Mouse (Mus musculus) kidney, embryonic 16.5 days (tissue): ENCODE measurements at regions not wholly inside any gene's neighbourhood (a gene's known extent, or its start where the extent isn't known, plus 50 kb on each side); places are given as distances from the start of the nearest gene placed in this dataset.
A peak's percentile ranks its signal among the peaks of the same experiment; 100 is the strongest.

Source experiments
- ATAC-seq: fragments of 200-750 bp; cut with Nextera tagmentation; 2 replicates; pipeline ENCODE4 v1.8.0; 2017; ENCODE audit warnings: moderate TSS enrichment; ENCODE audit not compliant: low FRiP score, low TSS enrichment
- H3K27ac ChIP-seq: fragments of 300-500 bp; sonication (generic); 2 replicates; pipeline ENCODE4 v1.5.1; 2014; ENCODE audit warnings: low read length
- H3K27me3 ChIP-seq: fragments of 300-500 bp; sonication (generic); 2 replicates; pipeline ENCODE4 v1.6.1; 2014; ENCODE audit warnings: low read length, control low read depth, mixed read lengths; ENCODE audit not compliant: insufficient read depth
- H3K36me3 ChIP-seq: fragments of 300-500 bp; sonication (generic); 2 replicates; pipeline ENCODE4 v1.6.1; 2014; ENCODE audit warnings: low read length, control low read depth, mixed read lengths; ENCODE audit not compliant: insufficient read depth
- H3K4me1 ChIP-seq: fragments of 300-500 bp; sonication (generic); 2 replicates; pipeline ENCODE4 v1.6.1; 2014; ENCODE audit warnings: low read length, control low read depth, mixed read lengths; ENCODE audit not compliant: insufficient read depth
- H3K4me2 ChIP-seq: fragments of 300-500 bp; sonication (generic); replicated peaks from 2 replicates; pipeline ENCODE4 v1.6.1; 2014; ENCODE audit warnings: low read depth, low read length
- H3K4me3 ChIP-seq: fragments of 300-500 bp; sonication (generic); 2 replicates; pipeline ENCODE4 v1.5.1; 2014; ENCODE audit warnings: mild to moderate bottlenecking, low read length
- H3K9ac ChIP-seq: fragments of 300-500 bp; sonication (generic); replicated peaks from 2 replicates; pipeline ENCODE4 v1.6.1; 2014; ENCODE audit warnings: low read length
- H3K9me3 ChIP-seq: fragments of 300-500 bp; sonication (generic); 2 replicates; pipeline ENCODE4 v1.6.1; 2016; ENCODE audit warnings: low read length, control low read depth
- WGBS: fragments of 180-500 bp; shearing (Covaris S2); extraction: QIAGEN DNeasy Blood & Tissue Kit; methylation state at CpG from one replicate; pipeline ENCODE4 v1.1.7; 2014; 5-methylcytosine and 5-hydroxymethylcytosine counted together

- Histone ChIP-seq H3K36me3 (no peaks in the 10 kb centered on the region), H3K27ac (no peak overlapping the region; the same call in 1 of the 2 replicates), H3K4me1 (peaks cover 5% of the 10 kb centered on the region; the same call in 1 of the 2 replicates), H3K4me2 (0 out of 2 replicates have a peak overlapping the region, but pooled peaks have one; percentile 3), H3K4me3 (no peak overlapping the region), H3K9ac (no peak overlapping the region), H3K27me3 (no peaks in the 10 kb centered on the region), H3K9me3 (no peaks in the 10 kb centered on the region)
- peak; percentile 75; the same call in 1 of the 2 replicates for ATAC-seq
- 8% methylated on average over 4 of the region's 4 CpGs for WGBS
Observed at GRCm38 (mm10) chr16:42702676-42703075, 173.0 kb upstream of the Zbtb20 start.

DNA sequence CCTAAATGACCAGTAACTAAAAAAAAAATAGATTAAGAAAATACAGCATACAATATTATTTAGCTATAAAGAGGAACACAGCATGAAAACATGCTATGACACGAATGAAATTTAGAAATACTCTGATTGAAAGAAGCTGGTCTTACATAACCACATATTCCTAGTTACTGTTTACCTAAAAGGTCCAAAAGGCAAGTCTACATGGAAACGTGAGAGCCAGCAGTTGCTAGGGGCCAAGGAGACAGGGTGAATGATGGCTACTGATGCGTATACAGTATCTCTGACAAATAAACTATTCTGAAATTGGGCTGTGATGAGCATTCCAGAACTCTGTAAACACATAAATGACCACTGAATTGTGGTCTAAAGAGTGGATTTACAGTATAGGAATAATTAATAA is 194.5 kb upstream of the Zbtb20 start:
- Histone ChIP-seq H3K36me3 (no peaks in the 10 kb centered on the region), H3K27me3 (no peaks in the 10 kb centered on the region), H3K4me3 (no peak overlapping the region), H3K9me3 (peaks cover 3% of the 10 kb centered on the region), H3K9ac (no peak overlapping the region), H3K4me1 (no peaks in the 10 kb centered on the region), H3K4me2 (no peak overlapping the region), H3K27ac (no peak overlapping the region)
- ATAC-seq: no peak
- WGBS: 53% methylated on average over 3 of the region's 3 CpGs

DNA sequence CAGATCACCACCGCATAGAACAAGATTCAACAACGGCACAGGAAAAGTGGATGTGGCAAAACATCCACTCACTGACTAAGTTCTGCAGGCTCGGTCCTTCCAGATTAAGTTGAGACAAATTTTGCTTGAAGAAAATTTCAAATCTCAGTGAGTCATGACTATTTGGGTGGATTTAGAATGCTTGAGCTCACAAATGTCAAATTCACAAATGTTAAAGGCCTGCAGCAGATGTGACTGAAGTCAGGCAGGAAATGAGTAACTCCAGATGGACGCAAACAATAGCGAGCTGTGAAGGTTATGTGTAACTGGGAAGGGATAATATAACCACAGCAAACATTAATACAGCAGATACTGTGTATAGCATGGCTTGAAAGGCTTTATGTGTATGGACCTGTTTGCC is 198.5 kb upstream of the Zbtb20 start:
- no peak overlapping the region for H3K9ac ChIP-seq
- H3K27ac ChIP-seq: peak overlapping the region; percentile 58
- 76% methylated on average over 5 of the region's 5 CpGs for WGBS
- no peak overlapping the region for H3K4me3 ChIP-seq
- no peak overlapping the region for H3K4me2 ChIP-seq
- no peaks in the 10 kb centered on the region for H3K27me3 ChIP-seq
- no peaks in the 10 kb centered on the region for H3K9me3 ChIP-seq
- ATAC-seq: no peak
- no peaks in the 10 kb centered on the region for H3K4me1 ChIP-seq
- no peaks in the 10 kb centered on the region for H3K36me3 ChIP-seq

DNA sequence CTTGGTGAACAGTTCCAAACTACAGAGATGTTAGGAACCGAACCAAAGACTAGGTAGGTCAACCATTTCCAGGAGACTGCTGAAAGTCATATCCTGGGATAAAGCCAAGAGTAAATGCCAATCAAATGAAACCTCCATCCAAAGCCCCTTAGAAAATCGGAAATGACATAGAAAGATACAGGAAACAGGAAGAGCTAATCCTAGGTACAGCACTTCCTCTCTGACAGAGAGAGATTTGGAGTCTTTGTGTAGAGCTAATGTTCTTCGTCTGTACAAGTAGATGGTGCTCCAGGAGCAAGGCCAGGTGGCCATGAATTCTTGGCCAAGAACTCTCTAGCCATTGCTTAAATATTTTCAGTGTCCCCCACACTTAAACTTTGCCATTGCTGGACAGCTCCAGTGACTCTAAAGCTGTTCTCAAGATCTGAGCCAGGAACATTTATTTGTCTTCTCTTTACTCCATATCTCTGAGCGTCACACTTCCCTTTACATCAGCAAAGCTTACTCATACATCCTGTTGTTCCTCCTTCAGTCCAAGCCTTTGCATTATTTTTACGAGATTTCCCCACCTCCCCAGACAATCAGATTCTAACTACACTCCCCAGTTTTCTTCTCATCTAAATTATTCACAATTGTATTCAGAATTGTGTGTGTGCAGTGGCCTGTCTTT is 199.1 kb upstream of the Zbtb20 start:
- Histone ChIP-seq H3K4me1 (no peaks in the 10 kb centered on the region), H3K36me3 (no peaks in the 10 kb centered on the region), H3K4me2 (no peak overlapping the region), H3K4me3 (no peak overlapping the region), H3K27me3 (no peaks in the 10 kb centered on the region), H3K9ac (no peak overlapping the region), H3K27ac (peak overlapping the region; percentile 58), H3K9me3 (no peaks in the 10 kb centered on the region)
- ATAC-seq: peak; percentile 31; the same call in 1 of the 2 replicates
- WGBS: 74% methylated on average over 5 of the region's 5 CpGs

GRCm38 (mm10) chr16:42675031-42675430 is 200.7 kb upstream of the Zbtb20 start:
- no peak overlapping the region for H3K9ac ChIP-seq
- no peaks in the 10 kb centered on the region for H3K4me1 ChIP-seq
- H3K36me3 ChIP-seq: no peaks in the 10 kb centered on the region
- no peak for ATAC-seq
- no peak overlapping the region for H3K27ac ChIP-seq
- no peak overlapping the region for H3K4me2 ChIP-seq
- no peaks in the 10 kb centered on the region for H3K9me3 ChIP-seq
- no peak overlapping the region for H3K4me3 ChIP-seq
- 86% methylated on average over 3 of the region's 3 CpGs for WGBS
- H3K27me3 ChIP-seq: no peaks in the 10 kb centered on the region

GRCm38 (mm10) chr16:42666601-42667000 is 209.1 kb upstream of the Zbtb20 start:
- no peak overlapping the region for H3K27ac ChIP-seq

DNA sequence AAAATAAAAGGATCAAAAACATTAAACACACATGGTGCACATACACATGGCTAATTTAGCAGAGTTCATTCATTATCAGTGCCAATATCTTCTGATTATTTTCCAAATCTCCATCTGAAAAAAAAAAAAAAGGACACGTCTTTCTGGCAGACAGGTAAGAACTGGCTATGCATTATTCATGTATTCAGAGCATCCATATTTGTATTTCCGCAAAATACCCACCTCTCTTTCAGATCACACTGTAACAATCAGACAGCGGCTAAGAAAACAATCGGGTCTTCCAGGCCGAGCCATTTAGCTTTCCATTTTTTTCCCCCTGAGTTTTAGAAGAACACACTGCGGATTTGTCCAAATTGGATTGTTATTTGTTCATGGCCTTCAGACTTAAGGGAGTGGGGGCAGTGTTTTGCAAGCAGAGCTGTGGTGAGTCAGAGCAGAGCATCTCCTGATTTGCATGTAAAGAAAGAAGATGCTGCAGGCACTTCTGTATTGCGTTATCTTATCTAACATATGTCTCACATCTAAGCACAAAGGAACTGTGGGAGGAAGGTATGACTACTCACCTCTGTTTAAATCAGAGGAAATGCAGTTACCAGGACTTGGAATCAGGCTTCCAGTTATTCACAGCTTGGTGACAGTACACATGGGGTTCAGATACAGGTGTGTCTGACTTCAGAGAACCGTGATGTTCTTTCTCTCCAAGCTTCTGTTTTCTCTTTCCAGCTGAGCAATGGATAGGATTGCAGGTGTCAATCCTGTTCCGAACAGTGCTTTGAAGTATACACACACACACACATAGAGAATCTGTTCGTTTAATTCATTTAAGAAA is 223.6 kb upstream of the Zbtb20 start:
- H3K9me3 ChIP-seq: peaks cover 8% of the 10 kb centered on the region
- H3K27ac ChIP-seq: no peak overlapping the region
- no peaks in the 10 kb centered on the region for H3K27me3 ChIP-seq
- no peak for ATAC-seq
- WGBS: 83% methylated on average over 10 of the region's 10 CpGs
- H3K36me3 ChIP-seq: no peaks in the 10 kb centered on the region
- no peak overlapping the region for H3K4me3 ChIP-seq
- no peaks in the 10 kb centered on the region for H3K4me1 ChIP-seq
- no peak overlapping the region for H3K9ac ChIP-seq
- no peak overlapping the region for H3K4me2 ChIP-seq

More at GRCm38 (mm10) chr16:42666601-42667000, 209.1 kb upstream of the Zbtb20 start:
- no peak for ATAC-seq
- H3K36me3 ChIP-seq: no peaks in the 10 kb centered on the region
- no peaks in the 10 kb centered on the region for H3K4me1 ChIP-seq
- H3K27me3 ChIP-seq: no peaks in the 10 kb centered on the region
- 52% methylated on average over 3 of the region's 3 CpGs for WGBS
- no peak overlapping the region for H3K9ac ChIP-seq
- H3K4me2 ChIP-seq: no peak overlapping the region
- H3K9me3 ChIP-seq: no peaks in the 10 kb centered on the region
- H3K4me3 ChIP-seq: no peak overlapping the region

DNA sequence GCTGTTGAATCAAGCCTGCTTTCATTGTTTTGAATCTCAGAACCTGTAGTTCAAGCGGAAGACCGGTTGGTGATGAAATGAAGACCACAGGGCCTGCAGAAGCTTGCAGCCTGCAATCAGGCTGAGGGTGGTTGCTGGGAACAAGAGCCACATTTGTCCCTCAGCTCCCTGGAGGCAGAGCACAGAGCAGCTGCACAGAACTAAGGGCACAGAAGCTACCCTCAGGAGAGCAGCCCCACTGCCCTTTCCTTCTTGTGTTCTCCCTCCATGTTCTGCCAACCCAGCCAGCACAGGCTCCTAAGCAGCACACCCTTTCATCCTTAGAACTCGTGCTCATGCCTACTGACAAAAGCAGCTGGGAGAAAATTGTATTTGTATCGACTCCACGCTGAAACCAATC is 225.9 kb upstream of the Zbtb20 start:
- H3K9ac ChIP-seq: no peak overlapping the region
- WGBS: 79% methylated on average over 5 of the region's 5 CpGs
- no peak for ATAC-seq
- H3K4me1 ChIP-seq: no peaks in the 10 kb centered on the region
- H3K27ac ChIP-seq: no peak overlapping the region
- H3K4me2 ChIP-seq: no peak overlapping the region
- peaks cover 8% of the 10 kb centered on the region for H3K9me3 ChIP-seq
- H3K4me3 ChIP-seq: no peak overlapping the region
- no peaks in the 10 kb centered on the region for H3K36me3 ChIP-seq
- no peaks in the 10 kb centered on the region for H3K27me3 ChIP-seq

DNA sequence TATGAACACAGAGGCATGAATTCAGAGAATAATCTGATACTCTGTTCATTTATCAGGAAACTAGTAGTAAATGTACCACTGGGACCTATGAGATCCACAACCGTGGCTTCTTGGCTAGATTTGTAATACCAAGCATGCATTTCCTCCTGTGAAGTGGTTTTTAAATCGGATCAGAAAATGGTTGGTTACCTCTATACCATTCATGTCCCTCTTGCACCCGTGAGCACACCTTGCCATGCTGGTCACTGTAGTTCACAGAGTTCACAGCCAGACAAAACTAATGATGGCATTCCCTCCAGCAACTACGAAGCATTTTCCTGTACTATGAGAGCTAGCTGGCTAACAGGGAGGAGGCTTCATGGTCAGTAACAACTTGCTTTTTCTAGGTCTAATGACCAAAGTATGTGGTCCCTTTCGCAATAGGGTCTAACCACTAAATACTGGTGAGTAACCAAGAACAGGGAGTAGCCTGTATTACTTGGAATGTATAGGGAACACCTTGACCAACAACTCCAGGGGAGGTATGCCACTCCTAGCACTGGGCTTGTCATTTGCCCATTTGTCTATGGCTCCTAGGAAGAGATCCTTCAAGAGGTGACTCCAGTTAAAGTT is 227.0 kb upstream of the Zbtb20 start:
- Histone ChIP-seq H3K36me3 (no peaks in the 10 kb centered on the region), H3K27me3 (no peaks in the 10 kb centered on the region), H3K9ac (no peak overlapping the region), H3K4me2 (no peak overlapping the region), H3K27ac (no peak overlapping the region), H3K9me3 (peaks cover 3% of the 10 kb centered on the region; the same call in 1 of the 2 replicates), H3K4me3 (no peak overlapping the region), H3K4me1 (no peaks in the 10 kb centered on the region)
- no peak for ATAC-seq
- WGBS: 90% methylated on average over 5 of the region's 5 CpGs
